Mouse (Mus musculus) spleen, adult 12 weeks (tissue): ENCODE results near the gene Jade2.

Source experiments
- DNase-seq: peaks from one replicate; pipeline ENCODE4 v3.0.0; 2022; ENCODE audit warnings: low spot score

Jade2 gene

DNA sequence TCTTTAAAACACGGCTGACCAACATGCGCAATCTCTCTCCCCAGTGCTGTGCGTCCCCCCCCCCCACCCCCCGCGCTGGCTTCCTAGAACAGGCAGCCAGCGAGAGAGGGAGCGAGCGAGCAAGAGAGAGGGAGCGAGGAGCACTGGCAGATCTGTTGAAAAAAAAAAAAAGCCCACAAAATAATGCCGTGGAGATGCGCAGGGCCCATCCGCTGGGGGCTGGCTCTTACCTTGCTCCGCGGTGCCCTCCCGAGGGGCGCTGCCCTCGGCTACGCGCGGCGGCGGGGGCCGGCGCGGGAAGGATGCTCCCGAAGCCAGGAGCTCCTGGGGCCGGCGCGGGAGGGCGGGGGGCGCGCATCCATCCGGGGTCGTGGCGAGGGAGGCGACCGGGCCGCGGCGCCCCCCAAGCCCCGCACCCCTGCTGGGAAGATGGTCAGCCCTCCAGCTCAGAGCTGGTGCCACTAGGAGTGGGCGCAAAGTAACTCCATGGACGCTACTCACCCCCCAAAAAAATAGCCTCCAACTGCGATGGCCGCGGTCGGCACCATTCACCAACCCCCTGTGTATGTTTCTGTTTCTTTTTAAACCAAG lies at the start of gene Jade2:
Jade2 (minus strand) TSS at position 573 of the 591 bp plus-strand sequence.
- DNase-seq, result peak; percentile 38

- DNase-seq, result no peak
These were observed 46.8 kb upstream of the Jade2 start for GRCm38 (mm10) chr11:51904224-51904623.

GRCm38 (mm10) chr11:51899691-51900090 lies 42.2 kb upstream of the Jade2 start:
- DNase-seq, result no peak

DNA sequence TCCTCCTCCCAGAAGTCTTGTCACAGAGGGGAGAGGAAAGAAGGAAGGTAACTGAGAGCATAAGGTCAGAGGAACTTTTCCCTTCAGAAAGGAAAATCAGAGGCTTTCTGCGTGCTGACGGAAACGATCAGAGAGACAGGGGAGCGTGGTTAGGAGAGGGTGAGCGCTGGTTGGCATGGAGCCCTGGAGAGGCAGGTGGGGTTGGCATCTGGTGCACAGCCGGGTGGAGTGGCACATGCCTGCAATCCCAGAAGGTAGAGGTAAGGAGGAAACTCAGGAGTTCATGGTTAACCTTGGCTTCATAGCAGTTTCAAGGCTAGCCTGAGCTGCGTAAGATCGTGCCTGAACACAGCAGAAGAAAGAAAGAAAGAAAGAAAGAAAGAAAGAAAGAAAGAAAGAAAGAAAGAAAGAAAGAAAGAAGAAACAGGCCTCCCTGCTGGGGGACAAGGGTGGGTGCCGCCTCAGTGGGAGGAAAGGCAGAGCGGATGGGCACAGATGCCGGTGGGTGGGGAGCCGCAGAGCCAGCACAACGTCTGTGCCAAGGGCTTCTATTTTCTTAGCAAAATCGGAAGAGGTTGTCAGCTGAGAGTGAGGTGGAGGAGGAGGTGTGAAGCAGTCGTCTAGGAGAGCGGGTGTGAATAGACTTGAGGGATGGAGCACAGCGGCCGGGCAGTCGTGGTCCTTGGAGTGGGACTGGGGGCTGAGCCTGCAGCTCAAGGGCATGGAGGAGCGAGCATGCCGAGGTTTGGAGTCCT lies 41.0 kb upstream of the Jade2 start:
- no peak for DNase-seq

- DNase-seq, result no peak
These were observed 39.9 kb upstream of the Jade2 start for GRCm38 (mm10) chr11:51897311-51897710.

DNA sequence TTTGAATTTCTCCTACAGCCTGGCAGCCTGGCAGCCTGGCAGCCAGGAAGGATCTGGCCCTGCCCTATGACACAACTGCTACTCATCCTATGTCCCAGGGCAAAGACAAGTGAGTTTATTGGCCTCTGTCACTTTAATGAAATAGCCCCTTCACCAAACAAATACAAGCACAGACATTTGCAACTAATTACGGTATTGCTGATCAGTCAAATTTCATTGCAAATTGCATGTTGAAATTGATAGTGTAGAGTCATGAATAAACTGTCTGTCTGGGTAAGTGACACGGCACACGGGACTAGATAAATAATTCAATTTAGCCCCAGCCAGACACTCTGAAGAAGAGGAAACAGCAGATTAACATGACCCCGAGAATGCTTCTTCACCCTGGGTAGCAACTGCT lies 38.6 kb upstream of the Jade2 start:
- no peak for DNase-seq

GRCm38 (mm10) chr11:51885681-51886080 lies 28.2 kb upstream of the Jade2 start:
- no peak for DNase-seq

DNA sequence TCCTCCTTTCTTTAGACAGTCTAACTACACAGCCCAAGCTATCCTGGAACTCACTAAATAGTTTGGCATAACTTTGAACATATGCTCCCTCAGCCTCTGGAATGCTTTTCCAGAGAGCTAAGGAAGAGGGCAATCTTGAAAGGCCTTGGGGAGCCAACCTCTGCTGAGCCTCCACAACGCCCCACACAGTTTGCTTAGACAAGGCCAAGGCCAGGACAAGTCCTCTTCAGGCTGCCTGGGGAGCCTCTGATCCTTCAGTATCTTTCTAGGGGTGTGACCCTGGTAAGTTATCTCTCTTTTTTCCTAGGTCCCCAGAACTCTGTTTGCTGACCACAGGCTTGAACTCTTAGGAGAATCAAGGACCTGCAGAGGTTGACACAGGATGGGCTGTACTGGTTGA lies 26.6 kb upstream of the Jade2 start:
- DNase-seq, result no peak

GRCm38 (mm10) chr11:51883670-51884069 lies 26.2 kb upstream of the Jade2 start:
- no peak for DNase-seq

DNA sequence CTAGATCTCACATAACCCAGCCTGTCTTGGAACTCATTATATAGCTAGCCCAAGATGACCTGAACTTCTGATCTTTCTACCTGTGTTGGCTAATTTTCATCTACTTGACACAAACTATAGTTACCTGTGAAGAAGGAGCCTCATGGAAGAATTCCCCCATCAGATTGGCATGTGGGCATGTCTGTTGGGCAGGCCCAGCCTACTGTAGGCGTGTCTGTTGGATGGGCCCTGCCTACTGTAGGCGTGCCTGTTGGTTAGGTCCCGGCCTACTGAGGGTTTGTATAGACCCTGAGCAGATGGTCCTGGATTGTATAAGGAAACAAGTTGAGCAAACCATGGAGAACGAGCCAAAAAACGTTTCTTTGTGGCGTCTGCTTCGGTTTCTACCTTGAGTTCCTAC lies 24.3 kb upstream of the Jade2 start:
- DNase-seq, result no peak

DNA sequence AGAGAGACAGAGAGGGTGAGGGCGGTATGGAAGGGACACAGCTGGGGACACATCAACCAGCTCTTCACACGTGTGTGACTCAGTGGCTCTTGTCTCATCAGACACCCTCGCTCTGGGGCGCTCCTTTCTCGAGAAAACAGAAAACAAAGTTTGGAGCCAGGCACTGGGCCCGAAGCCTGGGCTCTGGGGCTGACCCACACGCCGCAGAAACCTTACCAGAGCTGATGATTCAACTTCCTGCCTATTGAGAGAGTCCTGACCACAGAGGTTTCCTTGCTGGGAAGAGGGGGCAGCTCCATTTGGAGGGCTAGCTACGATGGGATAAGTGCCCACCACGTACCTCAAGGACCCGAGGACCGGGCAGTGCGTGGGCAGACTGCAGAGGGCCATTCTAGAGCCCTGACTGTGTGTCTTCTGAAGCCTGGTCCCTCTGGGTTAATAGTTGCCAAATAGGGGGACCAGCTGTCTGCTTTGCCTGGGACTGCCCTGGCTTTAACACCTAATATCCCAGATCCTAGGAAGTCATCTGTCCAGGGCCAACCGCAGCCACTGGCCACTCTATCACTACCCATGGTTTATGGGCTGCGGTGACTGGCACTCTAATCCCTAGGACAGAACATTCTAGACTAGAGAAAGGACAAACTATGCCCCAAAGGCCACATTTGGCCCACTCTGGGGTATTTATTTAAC lies 23.7 kb upstream of the Jade2 start:
- DNase-seq, result no peak

GRCm38 (mm10) chr11:51876943-51877344 lies 19.5 kb upstream of the Jade2 start:
- DNase-seq, result no peak

DNA sequence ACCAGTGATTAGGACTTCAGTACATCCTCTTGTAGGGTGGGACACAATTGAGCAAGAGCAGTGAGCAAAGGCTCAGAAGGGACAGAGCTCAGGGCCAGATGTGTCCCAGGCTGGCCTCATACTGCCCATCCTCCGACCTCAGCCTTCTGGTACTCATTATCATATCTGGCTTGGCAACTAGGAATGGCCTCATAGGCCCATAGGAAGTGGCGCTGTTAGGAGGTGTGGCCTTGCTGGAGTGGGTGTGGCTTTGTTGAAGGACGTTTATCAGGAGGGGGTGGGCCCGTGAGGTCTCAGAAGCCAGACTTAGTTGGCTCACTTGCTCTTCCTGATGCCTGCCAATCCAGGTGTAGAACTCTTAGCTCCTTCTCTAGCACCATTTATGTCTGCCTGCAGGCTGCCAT lies 18.3 kb upstream of the Jade2 start:
- DNase-seq, result no peak

GRCm38 (mm10) chr11:51875086-51875485 lies 17.6 kb upstream of the Jade2 start:
- no peak for DNase-seq

- DNase-seq, result no peak
These were observed 17.0 kb upstream of the Jade2 start for GRCm38 (mm10) chr11:51874266-51875036.

DNA sequence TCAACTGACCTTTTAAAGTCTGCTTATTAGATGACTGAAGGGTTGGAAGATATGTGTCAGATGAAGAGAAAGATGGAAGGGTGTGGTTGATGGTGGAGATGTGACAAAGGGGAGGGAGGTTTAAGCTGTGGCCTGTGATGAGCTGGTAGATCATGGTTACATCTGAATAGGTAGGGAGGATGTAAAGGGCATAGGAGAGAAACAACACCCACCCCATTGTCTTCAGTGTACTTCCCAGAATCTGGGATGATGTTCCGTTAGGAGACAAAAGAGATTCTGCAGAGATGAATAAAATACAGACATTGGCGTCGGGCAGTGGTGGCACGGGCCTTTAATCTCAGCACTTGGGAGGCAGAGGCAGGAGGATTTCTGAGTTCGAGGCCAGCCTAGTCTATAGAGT lies 15.7 kb upstream of the Jade2 start:
- no peak for DNase-seq

DNA sequence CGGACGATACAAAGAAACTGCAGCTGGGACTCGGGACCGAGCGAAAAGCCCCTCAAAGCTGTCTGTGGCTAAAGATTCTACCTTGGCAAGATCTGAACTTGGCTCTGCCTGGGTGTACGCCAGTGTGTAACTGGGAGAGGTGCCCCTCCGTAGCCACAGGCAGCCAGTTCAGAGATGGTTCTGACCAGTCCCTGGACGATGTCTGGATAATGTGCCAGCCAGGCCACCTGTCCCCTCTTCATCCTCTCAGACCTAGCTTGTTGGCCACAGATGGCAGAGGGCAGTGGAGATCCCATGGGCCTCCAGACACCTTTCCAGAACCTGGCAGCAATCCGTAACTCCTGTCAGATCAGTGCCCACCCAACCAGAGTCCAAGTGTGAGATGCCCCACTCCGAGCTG lies 9.8 kb upstream of the Jade2 start:
- DNase-seq, result no peak

DNA sequence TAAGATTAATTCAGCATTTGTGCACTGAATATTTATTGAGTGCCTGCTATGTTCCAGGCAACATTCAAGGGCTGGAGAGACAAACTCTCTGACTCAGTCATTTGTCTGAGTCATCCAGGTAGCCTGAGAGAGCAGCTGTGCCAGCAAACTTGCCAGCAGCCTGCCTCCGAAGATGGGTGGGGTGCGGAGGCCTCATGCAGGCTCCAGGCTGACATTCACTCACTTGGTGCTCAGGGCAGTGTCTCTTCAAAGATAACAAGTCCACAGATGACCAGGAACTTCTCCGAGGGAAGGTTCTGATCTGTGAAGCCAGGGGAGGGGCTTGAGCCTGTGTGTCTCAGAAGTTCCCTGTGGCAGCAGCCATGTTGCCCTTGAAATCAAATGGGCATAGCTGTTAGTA lies 8.6 kb upstream of the Jade2 start:
- no peak for DNase-seq

- no peak for DNase-seq
These were observed 3.2 kb upstream of the Jade2 start for GRCm38 (mm10) chr11:51860666-51861065.

GRCm38 (mm10) chr11:51859561-51859960 lies 2.1 kb upstream of the Jade2 start:
- no peak for DNase-seq

- peak; percentile 29 for DNase-seq
These were observed 1.1 kb upstream of the Jade2 start for GRCm38 (mm10) chr11:51858528-51859051.

DNA sequence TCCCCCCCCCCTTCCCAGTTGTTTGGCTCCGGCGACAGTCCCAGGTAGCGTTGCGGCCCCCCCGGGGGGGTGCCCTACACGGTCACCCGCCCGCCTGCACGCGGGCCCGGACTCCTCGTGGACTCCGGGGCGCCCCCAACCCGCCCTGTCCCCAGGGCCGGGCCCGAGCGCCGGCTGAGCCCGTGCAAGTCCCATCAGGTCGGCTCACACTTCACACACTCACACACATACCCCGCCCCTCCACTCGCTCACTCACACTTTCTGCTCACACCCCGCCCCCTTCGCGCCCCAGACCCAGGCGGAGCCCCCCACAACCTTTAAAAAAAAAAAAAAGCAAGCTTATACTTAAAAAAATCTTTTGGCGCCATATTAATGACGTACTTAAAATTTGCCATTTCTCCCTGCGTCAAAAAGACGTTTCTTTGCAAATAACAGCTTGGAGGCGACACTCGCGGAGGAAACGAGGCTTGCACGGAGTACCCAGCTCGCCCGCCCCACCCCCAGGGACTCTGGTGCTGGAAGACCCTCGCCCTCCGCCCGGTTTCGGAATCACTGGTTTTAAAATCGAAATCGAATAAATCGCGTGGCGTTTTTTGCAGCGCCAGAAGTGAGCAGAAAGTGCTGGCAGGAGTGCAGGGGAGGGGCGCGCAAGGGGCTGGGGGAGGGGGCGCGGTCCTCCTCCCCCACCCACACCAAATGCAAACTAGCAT lies 520 bp upstream of the Jade2 start:
- peak; percentile 52 for DNase-seq
